Mouse (Mus musculus): Measurements from ENCODE around the gene Zmym5. TPM values are rescaled to one million over a fixed set of nuclear protein-coding genes. Genes with fewer than 3 reads are reported as not detected.
"Not testable (repeated sequence)": the region's sequence is repeated elsewhere in the genome, so short reads cannot be mapped to it uniquely, and the experiment has no call there.

The Zmym5 gene
- 3.2 and 5.7 TPM in 2 replicates for polyA plus RNA-seq (2012; rRNA removed)

- WGBS: under 1% methylated on average over 38 of the region's 72 CpGs
- not testable (repeated sequence) for DNase-seq (ENCODE audit: low read depth, low spot score)
Measured at GRCm38 (mm10) chr14:56811701-56812339, at the start of gene Zmym5. Gene Zmym5, minus strand, starts transcription at chr14:56811716.

GRCm38 (mm10) chr14:56849681-56850080, 38.2 kb upstream of the Zmym5 start:
- DNase-seq (ENCODE audit: low read depth, low spot score): no peak
- WGBS: 39% methylated on average over 2 of the region's 2 CpGs

GRCm38 (mm10) chr14:56848322-56848721, 36.8 kb upstream of the Zmym5 start:
- DNase-seq (ENCODE audit: low read depth, low spot score): no peak
- 43% methylated on average over 2 of the region's 2 CpGs for WGBS

- 16% methylated on average over 2 of the region's 2 CpGs for WGBS
- DNase-seq (ENCODE audit: low read depth, low spot score): no peak
Measured at GRCm38 (mm10) chr14:56844507-56844906, 33.0 kb upstream of the Zmym5 start.

- WGBS: 28% methylated on average over 4 of the region's 4 CpGs
- no peak for DNase-seq (ENCODE audit: low read depth, low spot score)
Measured at GRCm38 (mm10) chr14:56844033-56844432, 32.5 kb upstream of the Zmym5 start.

- DNase-seq (ENCODE audit: low read depth, low spot score): not testable (repeated sequence)
- WGBS: 89% methylated on average over 5 of the region's 5 CpGs
Measured at GRCm38 (mm10) chr14:56834576-56834975, 23.1 kb upstream of the Zmym5 start.

GRCm38 (mm10) chr14:56833211-56833610, 21.7 kb upstream of the Zmym5 start:
- 46% methylated on average over 10 of the region's 10 CpGs for WGBS
- DNase-seq (ENCODE audit: low read depth, low spot score): not testable (repeated sequence)

GRCm38 (mm10) chr14:56832563-56833113, 21.1 kb upstream of the Zmym5 start:
- no peak for DNase-seq (ENCODE audit: low read depth, low spot score)

GRCm38 (mm10) chr14:56832147-56832546, 20.6 kb upstream of the Zmym5 start:
- no peak for DNase-seq (ENCODE audit: low read depth, low spot score)
- 76% methylated on average over 3 of the region's 3 CpGs for WGBS

More at GRCm38 (mm10) chr14:56832563-56833113, 21.1 kb upstream of the Zmym5 start:
- 23% methylated on average over 1 of the region's 1 CpGs for WGBS

GRCm38 (mm10) chr14:56830491-56831045, 19.1 kb upstream of the Zmym5 start:
- no peak for DNase-seq (ENCODE audit: low read depth, low spot score)

- DNase-seq (ENCODE audit: low read depth, low spot score): no peak
Measured at GRCm38 (mm10) chr14:56824562-56824961, 13.0 kb upstream of the Zmym5 start.

GRCm38 (mm10) chr14:56817616-56818015, 6.1 kb upstream of the Zmym5 start:
- 28% methylated on average over 11 of the region's 11 CpGs for WGBS

GRCm38 (mm10) chr14:56817131-56817530, 5.6 kb upstream of the Zmym5 start:
- WGBS: 40% methylated on average over 4 of the region's 4 CpGs
- no peak for DNase-seq (ENCODE audit: low read depth, low spot score)

More at GRCm38 (mm10) chr14:56817616-56818015, 6.1 kb upstream of the Zmym5 start:
- no peak for DNase-seq (ENCODE audit: low read depth, low spot score)

- DNase-seq (ENCODE audit: low read depth, low spot score): no peak
- 94% methylated on average over 4 of the region's 4 CpGs for WGBS
Measured at GRCm38 (mm10) chr14:56816541-56816940, 5.0 kb upstream of the Zmym5 start.

GRCm38 (mm10) chr14:56812520-56813036, 1.1 kb upstream of the Zmym5 start:
- DNase-seq (ENCODE audit: low read depth, low spot score): peak; percentile 61
- 2% methylated on average over 35 of the region's 35 CpGs for WGBS

GRCm38 (mm10) chr14:56810781-56811690, 480 bp downstream of the Zmym5 start:
- DNase-seq (ENCODE audit: low read depth, low spot score): not testable (repeated sequence)
- under 1% methylated on average over 47 of the region's 86 CpGs for WGBS

- 40% methylated on average over 2 of the region's 2 CpGs for WGBS
Measured at GRCm38 (mm10) chr14:56793243-56793642, 18.3 kb downstream of the Zmym5 start.

GRCm38 (mm10) chr14:56784575-56784974, 26.9 kb downstream of the Zmym5 start:
- 84% methylated on average over 1 of the region's 1 CpGs for WGBS
- no peak for DNase-seq (ENCODE audit: low read depth, low spot score)

More at GRCm38 (mm10) chr14:56793243-56793642, 18.3 kb downstream of the Zmym5 start:
- no peak for DNase-seq (ENCODE audit: low read depth, low spot score)

- WGBS: 35% methylated on average over 3 of the region's 3 CpGs
- DNase-seq (ENCODE audit: low read depth, low spot score): no peak
Measured at GRCm38 (mm10) chr14:56778933-56779300, 32.6 kb downstream of the Zmym5 start.
